Mouse (Mus musculus) megakaryocyte-erythroid progenitor cell, adult 5 weeks (primary cell): ENCODE measurements around the gene Lnpep. TPM values are rescaled to one million over a fixed set of nuclear protein-coding genes. Genes with fewer than 3 reads are reported as not detected.

ENCODE experiments used
- polyA plus RNA-seq: library from polyadenylated mRNA; stranded (reverse); fragments of >175 nt; gene quantifications from 2 replicates; pipeline ENCODE4 v1.2.3, GENCODE M21; 2012

Lnpep gene
- polyA plus RNA-seq: 4.3 and 6.6 TPM in 2 replicates

GRCm38 (mm10) chr17:17624957-17625586 is at the start of gene Lnpep:
Gene Lnpep, minus strand, starts transcription at chr17:17625050.

Other genes starting within 250 kb of the Lnpep start
- not detected in 2 replicates for gene Lix1, start 222.4 kb downstream of the Lnpep start, polyA plus RNA-seq
- gene Vmn2r90, start 78.7 kb upstream of the Lnpep start, polyA plus RNA-seq: not detected in 2 replicates
- 1.9 and 2.1 TPM in 2 replicates for gene Spaca6, start 202.1 kb upstream of the Lnpep start, polyA plus RNA-seq
- gene Has1, start 230.2 kb upstream of the Lnpep start, polyA plus RNA-seq: not detected in 2 replicates